Mouse (Mus musculus) liver, embryonic 15.5 days (tissue): ENCODE measurements around the gene Syncrip. TPM values are rescaled to one million over a fixed set of nuclear protein-coding genes. Genes with fewer than 3 reads are reported as not detected.

Experiments used
- ATAC-seq: fragments of 200-750 bp; cut with Nextera tagmentation; 2 replicates; pipeline ENCODE4 v1.8.0; 2017; ENCODE audit warnings: moderate number of reproducible peaks, mild to moderate bottlenecking, moderate library complexity; ENCODE audit not compliant: insufficient read depth
- H3K27ac ChIP-seq: fragments of 300-500 bp; sonication (generic); replicated peaks from 2 replicates; pipeline ENCODE4 v1.5.1; 2015; ENCODE audit warnings: mild to moderate bottlenecking, inconsistent platforms
- H3K27me3 ChIP-seq: fragments of 300-500 bp; sonication (generic); 2 replicates; pipeline ENCODE4 v1.6.1; 2015; ENCODE audit warnings: mild to moderate bottlenecking, inconsistent platforms
- H3K36me3 ChIP-seq: fragments of 300-500 bp; sonication (generic); replicated peaks from 2 replicates; pipeline ENCODE4 v1.6.1; 2015; ENCODE audit warnings: moderate library complexity, mild to moderate bottlenecking, inconsistent platforms
- H3K4me1 ChIP-seq: fragments of 300-500 bp; sonication (generic); replicated peaks from 2 replicates; pipeline ENCODE4 v1.6.1; 2015; ENCODE audit warnings: inconsistent platforms
- H3K4me2 ChIP-seq: fragments of 300-500 bp; sonication (generic); 2 replicates; pipeline ENCODE4 v1.6.1; 2015; ENCODE audit warnings: moderate library complexity, mild to moderate bottlenecking, inconsistent platforms
- H3K4me3 ChIP-seq: fragments of 300-500 bp; sonication (generic); replicated peaks from 2 replicates; pipeline ENCODE4 v1.5.1; 2015; ENCODE audit warnings: mild to moderate bottlenecking, inconsistent platforms
- H3K9ac ChIP-seq: fragments of 300-500 bp; sonication (generic); 2 replicates; pipeline ENCODE4 v1.6.1; 2015; ENCODE audit warnings: moderate library complexity, mild to moderate bottlenecking, inconsistent platforms
- H3K9me3 ChIP-seq: fragments of 300-500 bp; sonication (generic); replicated peaks from 2 replicates; pipeline ENCODE4 v1.6.1; 2016; ENCODE audit warnings: inconsistent platforms
- WGBS: fragments of 180-500 bp; shearing (Covaris S2); methylation state at CpG from one replicate; pipeline ENCODE4 v1.1.7; 2015; ENCODE audit warnings: mixed read lengths; ENCODE audit not compliant: insufficient replicate concordance; 5-methylcytosine and 5-hydroxymethylcytosine counted together
- polyA plus RNA-seq: library from polyadenylated mRNA; unstranded; fragments of >200 nt; fragmentation: Nextera tagmentation; extraction: Ambion mirVana; gene quantifications from 2 replicates; pipeline ENCODE4 v1.2.1, GENCODE M21; 2015

Gene Syncrip
- polyA plus RNA-seq, 1 experiment from 2014 or later: 33.1 TPM

DNA sequence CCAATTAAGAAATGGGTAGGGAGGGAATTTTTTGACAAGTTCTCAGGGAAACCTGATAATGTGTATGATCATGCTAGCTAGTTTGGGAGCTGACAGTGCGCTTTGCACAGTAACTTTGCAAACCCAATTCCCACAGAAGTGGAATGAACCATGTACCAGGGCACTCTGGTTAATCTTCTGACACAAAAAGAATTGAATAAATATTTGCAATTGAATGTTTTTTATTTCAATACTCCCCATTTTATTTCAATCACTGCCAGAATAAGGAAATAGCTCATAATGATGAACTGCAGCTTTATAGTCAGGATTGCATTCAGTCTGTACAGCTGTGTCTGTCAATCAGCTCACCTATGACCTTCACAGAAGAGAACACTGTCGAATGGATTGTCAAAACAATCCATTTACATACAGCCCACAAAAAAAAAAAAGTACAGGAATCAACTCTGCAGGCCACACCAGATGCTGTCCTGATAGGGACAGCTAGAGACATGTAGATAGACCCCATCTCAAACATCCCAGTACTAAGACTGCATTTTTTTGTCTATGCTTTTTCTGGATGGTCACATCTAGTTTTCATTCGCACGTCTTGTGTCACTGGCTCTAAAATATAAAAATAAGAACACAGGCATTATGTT, 38.6 kb upstream of the Syncrip start:
- ATAC-seq: no peak

DNA sequence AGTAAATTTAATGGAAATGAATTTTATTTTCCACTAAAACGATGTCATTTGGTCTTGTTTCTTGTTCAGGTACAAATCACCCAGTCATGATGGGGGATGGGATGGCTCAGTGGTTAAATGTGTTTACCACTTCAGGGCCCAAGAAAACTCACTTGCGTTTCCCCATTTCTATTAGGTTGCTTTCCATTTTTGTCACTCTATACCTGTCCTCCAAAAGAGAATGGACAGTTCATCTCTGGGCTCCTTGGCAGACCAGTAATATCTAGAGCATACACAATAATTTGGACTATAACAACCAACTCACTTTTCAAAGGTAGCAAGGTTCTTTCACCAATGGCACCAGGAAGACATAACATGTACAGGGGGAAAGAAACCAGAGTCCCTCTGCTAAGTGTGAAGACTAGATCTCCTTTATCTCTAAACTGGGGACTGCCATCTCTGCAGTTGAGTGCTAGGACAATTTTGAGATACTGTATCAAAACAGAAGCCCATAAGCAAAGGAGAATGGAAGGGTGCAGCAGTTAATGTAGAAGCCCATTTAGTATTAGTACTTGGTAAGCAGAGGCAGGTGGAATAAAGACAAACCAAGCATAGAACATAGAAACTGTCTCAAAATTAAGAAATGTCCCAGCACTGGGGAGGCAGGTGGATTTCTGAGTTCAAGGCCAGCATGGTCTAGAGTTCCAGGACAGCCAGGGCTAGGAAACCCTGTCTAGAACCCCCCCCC, 37.9 kb upstream of the Syncrip start:
- Histone ChIP-seq H3K4me1 (peaks cover 34% of the 10 kb centered on the region), H3K4me3 (peak overlapping the region; percentile 75; the same call in 1 of the 2 replicates), H3K9me3 (no peaks in the 10 kb centered on the region), H3K27me3 (no peaks in the 10 kb centered on the region), H3K27ac (peak overlapping the region; percentile 35), H3K36me3 (peaks cover 13% of the 10 kb centered on the region), H3K9ac (no peak overlapping the region), H3K4me2 (peak overlapping the region; percentile 99)
- WGBS: 12% methylated on average over 2 of the region's 2 CpGs
- no peak for ATAC-seq

More for the DNA sequence above, 38.6 kb upstream of the Syncrip start:
- WGBS: 18% methylated on average over 4 of the region's 4 CpGs
- H3K4me1 ChIP-seq: peaks cover 34% of the 10 kb centered on the region
- peak overlapping the region; percentile 42; the same call in 1 of the 2 replicates for H3K9ac ChIP-seq
- peak overlapping the region; percentile 75 for H3K4me3 ChIP-seq
- H3K36me3 ChIP-seq: peaks cover 13% of the 10 kb centered on the region
- H3K4me2 ChIP-seq: peak overlapping the region; percentile 99
- H3K27ac ChIP-seq: peak overlapping the region; percentile 83
- H3K27me3 ChIP-seq: no peaks in the 10 kb centered on the region
- no peaks in the 10 kb centered on the region for H3K9me3 ChIP-seq

DNA sequence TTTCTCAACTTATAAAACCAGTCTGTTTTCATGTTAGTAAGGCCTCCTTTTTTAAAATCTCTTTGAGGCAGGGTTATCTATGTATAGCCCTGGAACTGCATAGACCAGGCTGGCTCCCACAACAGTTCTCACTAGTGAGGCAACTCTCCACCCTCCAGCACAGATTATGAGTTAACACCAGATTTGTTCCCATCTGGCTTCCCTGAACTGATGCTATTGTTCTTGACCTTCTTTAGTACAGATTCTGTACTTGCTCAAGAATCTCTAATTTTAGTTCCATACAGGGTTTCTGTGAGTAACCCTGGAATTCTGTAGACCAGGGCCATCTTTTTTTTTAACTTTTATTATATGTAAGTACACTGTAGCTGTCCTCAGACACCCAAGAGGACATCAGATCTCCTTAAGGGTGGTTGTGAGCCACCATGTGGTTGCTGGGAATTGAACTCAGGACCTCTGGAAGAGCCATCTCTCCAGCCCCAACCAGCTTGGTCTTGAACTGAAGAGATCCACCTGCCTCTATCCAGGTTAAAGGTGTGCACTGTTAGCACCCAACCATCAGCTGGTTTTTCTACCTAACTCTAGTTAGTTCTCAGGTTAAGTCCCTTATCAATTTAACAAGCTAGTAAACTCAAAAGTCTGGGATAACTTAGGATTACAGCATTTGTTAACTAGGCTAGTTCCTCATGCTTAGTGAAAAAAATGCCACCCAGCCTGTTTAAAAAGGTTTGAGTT, 37.2 kb upstream of the Syncrip start:
- Histone ChIP-seq H3K27ac (0 out of 2 replicates have a peak overlapping the region, but pooled peaks have one; percentile 35), H3K9me3 (no peaks in the 10 kb centered on the region), H3K36me3 (peaks cover 13% of the 10 kb centered on the region), H3K4me3 (no peak overlapping the region), H3K4me2 (no peak overlapping the region), H3K27me3 (no peaks in the 10 kb centered on the region), H3K9ac (no peak overlapping the region), H3K4me1 (peaks cover 30% of the 10 kb centered on the region)
- ATAC-seq: no peak

DNA sequence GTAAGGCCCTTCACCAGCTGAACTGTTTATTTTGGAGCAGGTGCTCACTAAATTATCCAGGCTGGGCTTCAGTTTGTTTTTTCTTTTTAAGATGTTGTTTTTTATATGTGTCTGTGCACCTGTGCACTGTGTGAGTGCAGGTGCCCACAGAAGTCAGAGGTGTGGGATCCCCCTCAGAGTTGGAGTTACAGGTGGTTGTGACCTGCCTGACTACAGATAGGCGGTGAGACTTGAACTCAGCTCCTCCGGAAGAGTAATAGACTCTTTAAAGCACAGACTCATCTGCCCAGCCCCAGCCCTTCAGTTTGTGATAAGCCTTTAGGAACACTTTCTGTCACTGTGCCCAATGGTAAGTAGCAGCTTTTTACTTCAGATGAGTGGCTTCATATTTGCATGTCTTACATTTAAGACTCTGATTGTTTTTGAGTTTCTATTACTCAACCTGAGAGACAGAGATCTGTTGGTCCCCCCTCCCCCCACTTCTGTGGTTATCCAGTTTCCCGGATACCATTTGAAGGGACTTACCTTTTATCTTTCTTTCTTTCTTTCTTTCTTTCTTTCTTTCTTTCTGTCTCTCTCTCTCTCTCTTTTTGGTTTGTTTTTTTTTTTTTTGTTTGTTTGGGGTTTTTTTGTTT, 34.1 kb upstream of the Syncrip start:
- Histone ChIP-seq H3K27me3 (no peaks in the 10 kb centered on the region; the same call in 1 of the 2 replicates), H3K4me1 (peaks cover 16% of the 10 kb centered on the region), H3K36me3 (peaks cover 13% of the 10 kb centered on the region), H3K9ac (no peak overlapping the region), H3K9me3 (no peaks in the 10 kb centered on the region), H3K4me3 (no peak overlapping the region), H3K27ac (no peak overlapping the region), H3K4me2 (no peak overlapping the region)
- 43% methylated on average over 3 of the region's 3 CpGs for WGBS
- ATAC-seq: no peak

DNA sequence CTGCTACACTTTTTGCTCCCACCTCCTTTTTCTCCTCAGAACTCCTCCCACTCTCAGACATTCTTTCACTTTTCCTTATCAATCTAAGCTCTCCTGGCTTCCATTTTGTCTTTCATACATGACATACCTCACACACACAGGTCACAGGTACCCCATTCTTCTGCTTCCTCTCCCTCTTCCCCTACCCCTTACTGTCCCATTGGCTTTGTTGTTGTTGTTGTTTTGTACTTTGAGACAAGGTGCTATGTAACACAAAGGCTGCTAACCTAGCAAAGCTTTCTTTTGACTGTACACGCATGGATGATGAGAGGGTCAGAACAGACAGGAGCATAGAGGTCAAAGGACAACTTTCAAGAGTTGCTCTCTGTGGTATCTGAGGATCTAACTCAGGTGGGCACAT, 33.2 kb upstream of the Syncrip start:
- WGBS: 85% methylated on average over 1 of the region's 1 CpGs
- Histone ChIP-seq H3K4me3 (no peak overlapping the region), H3K4me1 (peaks cover 8% of the 10 kb centered on the region), H3K36me3 (peaks cover 6% of the 10 kb centered on the region), H3K27me3 (no peaks in the 10 kb centered on the region; the same call in 1 of the 2 replicates), H3K9ac (no peak overlapping the region), H3K4me2 (no peak overlapping the region), H3K9me3 (no peaks in the 10 kb centered on the region), H3K27ac (no peak overlapping the region)
- no peak for ATAC-seq

DNA sequence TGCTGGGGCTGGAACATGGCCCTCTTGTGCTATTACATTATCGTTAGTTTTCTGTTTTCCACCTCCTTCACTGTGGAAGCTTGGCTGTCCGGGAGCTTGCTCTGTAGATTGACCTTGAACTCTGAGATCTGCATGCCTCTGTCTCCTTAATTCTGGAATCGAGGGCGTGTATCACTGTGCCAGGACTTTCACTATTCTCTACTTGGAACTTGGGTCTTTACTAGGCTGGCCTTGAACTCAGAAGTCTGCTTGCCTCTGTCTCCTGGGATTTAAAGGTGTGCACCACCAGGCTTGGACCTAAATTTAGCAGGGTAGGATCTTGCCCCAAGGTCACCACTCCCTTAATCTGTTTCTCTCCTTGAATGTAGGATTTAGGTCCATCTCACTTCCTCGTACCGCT, 19.5 kb upstream of the Syncrip start:
- 71% methylated on average over 6 of the region's 6 CpGs for WGBS
- Histone ChIP-seq H3K36me3 (no peaks in the 10 kb centered on the region), H3K4me2 (no peak overlapping the region), H3K4me1 (no peaks in the 10 kb centered on the region), H3K9me3 (no peaks in the 10 kb centered on the region), H3K27ac (no peak overlapping the region), H3K9ac (no peak overlapping the region), H3K4me3 (no peak overlapping the region), H3K27me3 (no peaks in the 10 kb centered on the region; the same call in 1 of the 2 replicates)
- ATAC-seq: no peak

DNA sequence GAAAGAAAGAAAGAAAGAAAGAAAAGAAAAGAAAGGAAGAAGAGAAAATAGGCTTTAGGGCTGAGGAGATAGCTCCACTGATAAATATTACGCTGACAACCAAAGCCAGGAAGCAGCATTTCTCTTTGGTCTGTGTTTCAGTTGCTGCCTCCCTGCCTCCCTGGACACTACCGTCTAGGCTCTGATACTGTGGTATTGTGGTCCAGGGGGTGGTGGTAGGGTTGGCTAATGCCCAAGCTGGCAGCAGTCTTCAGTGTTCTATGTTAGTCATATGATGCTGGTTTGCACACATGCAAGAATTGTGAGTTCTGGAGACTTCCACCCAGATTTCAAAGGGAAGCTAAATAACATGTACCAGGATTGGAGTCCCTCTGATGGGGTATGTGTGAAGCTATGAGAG, 17.7 kb upstream of the Syncrip start:
- no peak for ATAC-seq
- WGBS: 28% methylated on average over 2 of the region's 2 CpGs

DNA sequence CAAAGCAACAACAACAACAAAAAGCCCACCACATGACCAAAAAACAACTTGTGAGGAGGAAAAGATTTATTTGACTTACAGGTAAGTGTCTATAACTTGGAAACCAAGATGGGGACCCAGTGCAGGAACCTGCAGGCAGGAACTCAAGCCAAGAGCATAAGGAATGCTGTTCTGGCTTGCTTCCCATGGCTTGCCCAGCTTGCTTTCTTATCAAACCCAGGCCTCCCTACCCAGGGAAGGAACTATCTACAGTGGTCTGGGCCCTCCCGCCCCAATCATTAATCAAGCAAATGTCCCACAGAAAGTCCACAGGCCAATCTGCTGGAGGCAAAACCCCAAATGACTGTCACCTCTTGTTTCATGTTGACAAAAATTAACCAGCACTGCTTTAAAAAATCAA, 10.1 kb upstream of the Syncrip start:
- no peak overlapping the region for H3K9ac ChIP-seq
- H3K27ac ChIP-seq: no peak overlapping the region
- peaks cover 7% of the 10 kb centered on the region; the same call in 1 of the 2 replicates for H3K27me3 ChIP-seq
- no peak overlapping the region for H3K4me2 ChIP-seq
- no peak for ATAC-seq
- no peaks in the 10 kb centered on the region for H3K36me3 ChIP-seq
- WGBS: 31% methylated on average over 1 of the region's 1 CpGs
- H3K4me3 ChIP-seq: no peak overlapping the region
- no peaks in the 10 kb centered on the region for H3K9me3 ChIP-seq
- H3K4me1 ChIP-seq: no peaks in the 10 kb centered on the region

More for the DNA sequence above, 17.7 kb upstream of the Syncrip start:
- H3K27me3 ChIP-seq: no peaks in the 10 kb centered on the region; the same call in 1 of the 2 replicates
- no peaks in the 10 kb centered on the region for H3K4me1 ChIP-seq
- H3K9me3 ChIP-seq: no peaks in the 10 kb centered on the region
- H3K9ac ChIP-seq: no peak overlapping the region
- H3K36me3 ChIP-seq: no peaks in the 10 kb centered on the region
- H3K27ac ChIP-seq: no peak overlapping the region
- H3K4me2 ChIP-seq: no peak overlapping the region
- H3K4me3 ChIP-seq: no peak overlapping the region

DNA sequence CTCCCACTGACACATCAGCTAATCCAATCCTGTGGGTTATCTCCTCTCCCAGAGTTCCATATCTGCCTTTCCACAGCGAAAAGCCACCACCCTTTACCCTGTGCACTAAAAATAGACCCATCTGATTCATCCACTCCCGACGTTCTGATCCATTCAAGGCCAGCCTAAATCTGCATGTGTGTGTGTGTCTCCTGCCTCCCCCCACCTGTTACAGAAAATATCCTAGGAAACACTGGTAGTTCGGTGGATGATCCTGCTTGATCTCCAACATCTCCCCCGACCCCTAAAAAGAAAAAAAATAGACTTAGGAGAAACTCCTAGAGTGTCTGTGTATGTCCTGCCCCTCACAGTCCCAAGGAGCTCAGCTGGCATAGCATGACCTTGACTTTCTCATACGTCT, 2.2 kb upstream of the Syncrip start:
- 30% methylated on average over 6 of the region's 6 CpGs for WGBS
- Histone ChIP-seq H3K36me3 (no peaks in the 10 kb centered on the region), H3K9me3 (no peaks in the 10 kb centered on the region), H3K4me3 (no peak overlapping the region), H3K4me2 (no peak overlapping the region), H3K27ac (no peak overlapping the region), H3K9ac (no peak overlapping the region), H3K4me1 (peaks cover 34% of the 10 kb centered on the region), H3K27me3 (peaks cover 27% of the 10 kb centered on the region)
- ATAC-seq: no peak

DNA sequence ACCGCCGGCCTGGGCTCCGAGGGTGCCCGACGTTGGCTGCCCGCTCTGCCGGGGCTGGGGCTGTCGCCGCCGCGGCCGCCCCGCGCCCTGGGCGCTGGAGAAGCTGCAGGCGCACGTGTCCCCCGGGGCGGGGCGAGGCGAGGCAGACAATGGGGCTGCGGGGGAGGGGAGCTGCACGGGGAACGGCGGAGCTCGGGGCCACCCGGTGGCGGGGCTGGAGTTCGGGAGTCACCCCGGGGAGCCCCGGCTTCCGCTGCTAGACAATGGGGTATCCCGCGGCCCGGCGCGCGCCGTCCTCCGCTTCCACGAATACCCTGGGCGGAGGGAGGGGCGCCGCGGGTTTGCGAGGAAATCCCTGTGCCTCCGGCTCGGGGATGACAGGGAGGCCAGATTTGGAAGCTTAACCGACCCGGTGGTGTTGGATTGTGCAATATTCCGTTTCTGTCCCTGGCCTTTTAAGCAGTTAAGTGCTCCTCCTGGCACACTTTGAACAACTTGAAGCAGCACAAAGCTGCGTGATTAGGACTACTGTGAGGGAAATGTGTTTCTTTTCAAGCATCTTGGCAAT, 539 bp upstream of the Syncrip start:
- WGBS: under 1% methylated on average over 31 of the region's 52 CpGs
- peak overlapping the region; percentile 95 for H3K9ac ChIP-seq
- H3K9me3 ChIP-seq: no peaks in the 10 kb centered on the region
- H3K36me3 ChIP-seq: peaks cover 5% of the 10 kb centered on the region
- H3K27me3 ChIP-seq: peaks cover 27% of the 10 kb centered on the region
- H3K4me1 ChIP-seq: peaks cover 38% of the 10 kb centered on the region
- peak overlapping the region; percentile 92 for H3K27ac ChIP-seq
- peak overlapping the region; percentile 95 for H3K4me2 ChIP-seq
- ATAC-seq: no peak
- H3K4me3 ChIP-seq: peak overlapping the region; percentile 98
